Mouse (Mus musculus) kidney, adult 2 months (tissue): ENCODE results near the gene Chid1.

Experiments used
- CTCF ChIP-seq: fragments of 200-500 bp; conservative IDR thresholded peaks from 2 replicates; pipeline ENCODE4 v1.5.1; 2011; ENCODE audit warnings: low read depth, mild to moderate bottlenecking, control low read depth, low read length, moderate library complexity, mixed read lengths; ENCODE audit not compliant: insufficient read depth, insufficient read length
- POLR2A ChIP-seq: fragments of 200-500 bp; IDR thresholded peaks from one replicate; pipeline ENCODE4 v1.6.1; 2011; ENCODE audit warnings: low read depth, low read length, control low read depth

DNA sequence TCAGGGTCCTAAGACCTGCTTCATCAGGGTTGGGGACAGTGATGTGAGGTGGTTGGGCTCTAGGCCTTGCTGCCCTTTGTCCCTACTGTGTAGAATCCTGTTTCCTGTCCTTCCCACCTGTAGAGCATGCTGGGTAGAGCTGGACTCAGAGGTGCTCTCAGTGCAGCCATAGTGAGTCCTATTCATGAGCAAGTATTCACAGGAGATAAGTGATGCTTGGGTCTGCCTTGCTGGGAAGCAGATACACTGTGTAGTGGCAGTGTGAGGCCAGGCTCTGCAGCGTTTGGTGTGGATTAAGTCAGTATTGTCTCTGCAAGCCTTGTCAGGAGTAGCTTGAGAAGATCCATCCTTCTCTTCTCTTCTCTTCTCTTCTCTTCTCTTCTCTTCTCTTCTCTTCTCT is 46.2 kb upstream of the Chid1 start:
- TF ChIP-seq CTCF (no peak), POLR2A (no peak)
